Mouse (Mus musculus) layer of hippocampus, adult 9-11 months (tissue): ENCODE measurements at regions not wholly inside any gene's neighbourhood (a gene's known extent, or its start where the extent isn't known, plus 50 kb on each side); places are given as distances from the start of the nearest gene placed in this dataset.

Experiments
- DNase-seq: peaks from one replicate; pipeline ENCODE4 v3.0.0; 2022

- DNase-seq, result no peak
These were observed 107.7 kb upstream of the Spats2l start for GRCm38 (mm10) chr1:57666179-57666693.

GRCm38 (mm10) chr1:57673415-57673814 is 100.5 kb upstream of the Spats2l start:
- DNase-seq, result no peak

- no peak for DNase-seq
These were observed 99.8 kb upstream of the Spats2l start for GRCm38 (mm10) chr1:57673957-57674699.

- no peak for DNase-seq
These were observed 89.4 kb upstream of the Spats2l start for GRCm38 (mm10) chr1:57684387-57685162.

- no peak for DNase-seq
These were observed 84.7 kb upstream of the Spats2l start for GRCm38 (mm10) chr1:57689253-57689652.

- no peak for DNase-seq
These were observed 66.1 kb upstream of the Spats2l start for GRCm38 (mm10) chr1:57707906-57708305.

- DNase-seq, result no peak
These were observed 61.0 kb upstream of the Spats2l start for GRCm38 (mm10) chr1:57712916-57713503.

GRCm38 (mm10) chr1:57717139-57717800 is 56.7 kb upstream of the Spats2l start:
- DNase-seq, result no peak

- no peak for DNase-seq
These were observed 55.6 kb upstream of the Spats2l start for GRCm38 (mm10) chr1:57718409-57718808.
